In the genomic region with DNA sequence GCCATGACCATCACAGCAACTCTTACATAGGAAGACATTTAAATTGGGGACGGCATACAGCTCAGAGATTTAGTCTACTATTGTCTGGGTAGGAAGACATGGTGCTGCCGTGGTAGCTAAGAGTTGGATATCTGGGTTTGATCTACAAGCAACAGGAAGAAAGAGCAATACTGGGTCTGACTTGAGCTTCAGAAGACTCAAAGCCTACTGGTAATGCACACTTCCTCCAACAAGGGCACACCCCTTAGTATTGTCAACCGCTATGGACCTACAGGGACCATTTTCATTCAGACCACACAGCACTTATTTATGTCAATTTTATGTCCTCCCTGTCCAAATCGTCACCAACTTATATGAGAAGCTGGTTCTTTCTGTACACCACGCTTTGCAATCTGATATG, we compare ENCODE assay signal across 17 mouse cellular contexts.
"Had no signal": no experiment of that assay in that cellular context is flagged by ENCODE, and none has a peak within 500 bp of the region (broad histone marks: within the 10 kb centered on the region; RNA-seq: fewer than 3 reads in every experiment).

No protein-coding gene starts in this region.

- H3K4me1 ChIP-seq: lung, embryonic 15.5 days; megakaryocyte, embryonic 14.5 days; midbrain, embryonic 10.5 days; midbrain, embryonic 12.5 days; neural tube, embryonic 12.5 days had no signal

- H3K4me3 ChIP-seq: lung, embryonic 15.5 days; megakaryocyte, embryonic 14.5 days; midbrain, embryonic 10.5 days; midbrain, embryonic 12.5 days; myocyte; neural tube, embryonic 12.5 days had no signal

- DNase-seq: liver, postnatal 0 days; lung, adult 2 months; lung, postnatal 14 days; lung, postnatal 36 days; midbrain, embryonic 14.5 days; right cerebral cortex, postnatal 25 days; right cerebral cortex, postnatal 4 days; spleen, adult 18-20 months; thymus, adult 18-20 months; thymus, postnatal 36 days had no signal

- H3K36me3 ChIP-seq: lung, embryonic 15.5 days; midbrain, embryonic 10.5 days; midbrain, embryonic 12.5 days; neural tube, embryonic 12.5 days had no signal

- H3K27me3 ChIP-seq: lung, embryonic 15.5 days; megakaryocyte, embryonic 14.5 days; midbrain, embryonic 12.5 days; neural tube, embryonic 12.5 days had no signal

- H3K27ac ChIP-seq: lung, embryonic 15.5 days; macrophage; midbrain, embryonic 10.5 days; midbrain, embryonic 12.5 days; neural tube, embryonic 12.5 days had no signal
